Mouse (Mus musculus) liver, embryonic 11.5 days (tissue): ENCODE measurements around the gene Ccdc57. TPM values are rescaled to one million over a fixed set of nuclear protein-coding genes. Genes with fewer than 3 reads are reported as not detected.
A peak's percentile ranks its signal among the peaks of the same experiment; 100 is the strongest.

Experiments
- ATAC-seq: fragments of 200-750 bp; cut with Nextera tagmentation; replicated peaks from 2 replicates; pipeline ENCODE4 v1.8.0; 2017; ENCODE audit warnings: moderate number of reproducible peaks, mild to moderate bottlenecking, moderate TSS enrichment, moderate library complexity; ENCODE audit not compliant: low FRiP score
- DNase-seq: peaks from one replicate; pipeline ENCODE4 v3.0.0-alpha.2; 2017; ENCODE audit warnings: low spot score
- H3K27ac ChIP-seq: fragments of 300-500 bp; sonication (generic); 2 replicates; pipeline ENCODE4 v1.5.1; 2014; ENCODE audit warnings: mild to moderate bottlenecking, low read depth, low read length, control low read depth
- H3K27me3 ChIP-seq: fragments of 300-500 bp; sonication (generic); replicated peaks from 2 replicates; pipeline ENCODE4 v1.6.1; 2014; ENCODE audit warnings: low read length, mixed read lengths; ENCODE audit not compliant: control insufficient read depth, insufficient read depth
- H3K36me3 ChIP-seq: fragments of 300-500 bp; sonication (generic); 2 replicates; pipeline ENCODE4 v1.6.1; 2014; ENCODE audit warnings: mild to moderate bottlenecking, low read length, moderate library complexity, mixed read lengths; ENCODE audit not compliant: control insufficient read depth, insufficient read depth
- H3K4me1 ChIP-seq: fragments of 300-500 bp; sonication (generic); replicated peaks from 2 replicates; pipeline ENCODE4 v1.6.1; 2014; ENCODE audit warnings: low read length, mixed read lengths; ENCODE audit not compliant: control insufficient read depth, insufficient read depth
- H3K4me2 ChIP-seq: fragments of 300-500 bp; sonication (generic); 2 replicates; pipeline ENCODE4 v1.6.1; 2014; ENCODE audit warnings: mild to moderate bottlenecking, control low read depth, moderate library complexity
- H3K4me3 ChIP-seq: fragments of 300-500 bp; sonication (generic); 2 replicates; pipeline ENCODE4 v1.5.1; 2014; ENCODE audit warnings: low read depth, low read length, control low read depth
- H3K9ac ChIP-seq: fragments of 300-500 bp; sonication (generic); 2 replicates; pipeline ENCODE4 v1.6.1; 2014; ENCODE audit warnings: low read depth, low read length, control low read depth
- H3K9me3 ChIP-seq: fragments of 300-500 bp; sonication (generic); 2 replicates; pipeline ENCODE4 v1.6.1; 2016; ENCODE audit warnings: low read length, inconsistent platforms, mixed read lengths; ENCODE audit not compliant: control insufficient read depth
- WGBS: fragments of 180-500 bp; shearing (Covaris S2); extraction: QIAGEN DNeasy Blood & Tissue Kit; methylation state at CpG from one replicate; pipeline ENCODE4 v1.1.7; 2014; 5-methylcytosine and 5-hydroxymethylcytosine counted together
- polyA plus RNA-seq: library from polyadenylated mRNA; unstranded; fragments of >200 nt; fragmentation: Nextera tagmentation; extraction: Ambion mirVana; gene quantifications from 2 replicates; pipeline ENCODE4 v1.2.1, GENCODE M21; 2014

The Ccdc57 gene
- polyA plus RNA-seq, 1 experiment from 2014 or later: 4.7 TPM

DNA sequence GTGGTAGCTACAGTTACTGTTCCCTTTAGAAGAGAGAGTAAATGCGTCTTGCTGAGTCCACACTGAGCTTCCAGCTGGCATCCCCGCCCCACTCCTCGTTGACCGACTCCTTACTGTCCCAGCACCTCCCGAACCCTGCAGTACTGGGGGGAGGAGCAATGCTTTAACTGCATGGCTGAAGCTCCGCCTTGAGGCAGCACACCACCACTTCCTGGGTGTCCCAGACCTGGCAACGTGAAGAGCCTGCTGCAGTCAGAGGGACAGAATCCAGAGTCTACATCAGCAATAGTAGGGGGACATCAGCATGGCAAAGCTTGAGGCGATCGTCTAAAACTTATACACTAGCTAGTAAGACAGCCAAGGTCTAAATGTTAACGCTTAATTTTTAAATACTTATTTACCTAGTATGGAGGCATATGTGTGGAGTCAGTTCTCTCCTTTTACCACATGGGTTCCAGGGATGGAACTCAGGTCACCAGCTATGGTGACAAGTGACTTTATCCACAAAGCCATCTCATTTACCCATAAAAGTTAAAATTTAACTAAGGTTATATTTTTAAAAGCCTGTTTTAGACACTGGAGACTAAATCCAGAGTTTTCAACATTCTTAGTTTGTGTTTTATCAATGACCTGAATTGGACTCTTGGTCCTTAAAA lies 30.1 kb downstream of the Ccdc57 start:
- peaks cover 24% of the 10 kb centered on the region for H3K4me1 ChIP-seq
- H3K4me3 ChIP-seq: no peak overlapping the region
- peak overlapping the region; percentile 24 for H3K4me2 ChIP-seq
- DNase-seq: no peak
- H3K27ac ChIP-seq: peak overlapping the region; percentile 61
- ATAC-seq: peak; percentile 71
- no peaks in the 10 kb centered on the region for H3K27me3 ChIP-seq
- H3K36me3 ChIP-seq: no peaks in the 10 kb centered on the region
- 54% methylated on average over 10 of the region's 10 CpGs for WGBS
- peak overlapping the region; percentile 32 for H3K9ac ChIP-seq
- H3K9me3 ChIP-seq: no peaks in the 10 kb centered on the region

DNA sequence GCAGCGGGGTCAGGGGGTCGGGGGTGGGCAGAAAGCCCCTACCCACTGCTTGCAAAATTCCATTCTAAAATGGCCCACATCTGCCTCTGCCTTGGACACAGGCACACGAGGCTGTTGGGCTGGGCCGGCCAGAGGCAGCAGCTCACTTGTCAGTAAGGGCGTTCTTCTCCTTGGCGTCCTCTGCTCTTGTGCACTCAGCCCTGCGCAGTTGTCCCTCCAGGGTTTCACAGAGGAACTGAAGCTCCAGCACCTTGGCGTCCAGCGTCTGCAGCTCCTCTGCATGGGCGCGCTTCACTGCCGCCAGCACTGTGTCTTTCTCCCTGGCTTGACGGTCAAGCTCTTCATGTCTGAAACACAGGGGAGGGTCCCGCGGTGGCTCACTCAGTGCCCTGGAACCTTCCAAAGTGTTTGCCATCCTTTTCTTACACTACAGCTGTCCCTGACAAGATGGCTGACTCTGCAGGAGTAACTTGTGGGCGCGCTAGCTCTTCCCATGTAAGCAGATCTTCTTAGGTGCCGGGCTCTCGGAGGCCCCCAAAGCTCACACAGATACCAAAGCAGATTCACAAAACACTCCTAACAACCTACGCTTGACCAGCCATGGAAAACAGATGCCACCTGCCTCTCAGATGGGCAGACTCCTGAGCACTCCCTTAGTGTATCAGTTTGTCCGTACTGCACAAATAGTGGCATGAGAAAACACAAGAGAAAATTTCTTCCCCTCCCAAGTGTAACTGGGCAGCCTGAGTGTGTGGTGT lies 30.8 kb downstream of the Ccdc57 start:
- DNase-seq (no peak), ATAC-seq (no peak)
- peak overlapping the region; percentile 24; the same call in 1 of the 2 replicates for H3K4me2 ChIP-seq
- H3K27ac ChIP-seq: peak overlapping the region; percentile 59
- H3K4me3 ChIP-seq: no peak overlapping the region
- WGBS: 81% methylated on average over 21 of the region's 21 CpGs
- no peaks in the 10 kb centered on the region for H3K36me3 ChIP-seq
- H3K9ac ChIP-seq: peak overlapping the region; percentile 31; the same call in 1 of the 2 replicates
- no peaks in the 10 kb centered on the region for H3K27me3 ChIP-seq
- no peaks in the 10 kb centered on the region for H3K9me3 ChIP-seq
- H3K4me1 ChIP-seq: peaks cover 24% of the 10 kb centered on the region

DNA sequence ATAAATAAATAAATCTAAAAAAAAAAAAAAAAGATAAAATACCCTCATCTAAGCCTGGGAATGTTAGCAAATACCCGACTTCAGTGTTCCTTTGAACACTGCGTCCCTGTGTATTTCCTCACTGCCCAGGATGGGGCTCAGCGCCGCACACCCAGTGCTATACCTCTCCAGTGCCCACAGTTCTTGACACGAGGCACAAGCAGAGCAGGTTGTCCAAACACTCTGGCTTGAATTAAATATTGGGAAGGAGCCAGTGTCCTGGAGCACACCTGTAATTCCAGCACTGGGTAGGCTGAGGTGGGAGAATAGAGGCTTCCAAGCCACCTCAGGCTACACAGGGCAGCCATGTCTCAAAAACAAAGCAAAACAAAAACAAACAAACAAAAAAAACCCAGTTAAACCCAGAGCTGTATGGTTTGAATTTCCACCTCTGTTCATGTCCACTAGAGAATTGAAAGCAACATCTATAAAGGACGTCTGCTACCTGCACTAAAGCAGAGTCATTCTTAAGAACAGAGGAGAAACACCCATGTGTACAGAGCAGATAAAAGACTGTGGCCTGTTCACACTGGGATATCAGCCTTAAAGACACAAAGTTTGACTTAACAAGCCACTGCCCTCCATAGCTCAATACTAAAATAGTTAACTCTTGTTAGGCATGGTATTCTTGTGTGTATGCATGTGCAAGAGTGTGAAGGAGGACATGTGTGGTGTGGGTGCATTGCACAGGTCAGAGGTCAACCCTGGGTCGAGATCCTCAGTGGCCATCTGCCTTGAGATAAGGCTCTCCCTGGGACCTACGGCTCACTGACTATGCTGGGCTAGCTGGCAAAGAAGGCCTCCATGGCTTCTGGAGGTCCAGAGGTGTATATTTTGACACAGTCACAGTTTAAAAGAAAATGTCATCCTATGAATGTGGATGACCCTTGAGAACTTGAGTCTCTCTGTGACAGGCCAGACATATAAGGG lies 32.1 kb downstream of the Ccdc57 start:
- ATAC-seq: peak; percentile 89
- Histone ChIP-seq H3K9me3 (no peaks in the 10 kb centered on the region), H3K4me3 (no peak overlapping the region), H3K4me1 (peaks cover 24% of the 10 kb centered on the region), H3K36me3 (no peaks in the 10 kb centered on the region), H3K27ac (peak overlapping the region; percentile 84), H3K27me3 (no peaks in the 10 kb centered on the region), H3K9ac (peak overlapping the region; percentile 36), H3K4me2 (peak overlapping the region; percentile 50)
- peak; percentile 48 for DNase-seq
- WGBS: 63% methylated on average over 8 of the region's 8 CpGs

DNA sequence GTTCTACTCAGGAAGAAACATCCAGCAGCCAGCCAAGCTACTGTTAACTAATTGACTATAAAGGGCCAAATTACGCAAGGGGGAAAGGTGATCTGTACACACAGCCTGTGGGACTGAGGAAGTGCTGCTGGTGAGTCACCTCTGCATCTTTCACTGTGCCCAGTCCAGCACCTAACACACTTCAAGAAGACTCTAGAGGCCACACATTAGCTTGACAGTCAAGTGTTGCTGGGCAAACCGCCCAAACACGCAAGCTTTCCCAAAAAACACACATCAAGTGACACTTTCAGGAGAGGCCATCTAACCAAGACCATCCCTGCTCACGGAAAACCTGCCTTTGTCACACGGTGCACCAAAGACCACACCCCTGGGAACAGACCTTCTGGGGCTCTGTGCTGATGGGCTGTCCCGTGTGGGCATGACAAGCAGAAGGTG lies 34.5 kb downstream of the Ccdc57 start:
- peaks cover 7% of the 10 kb centered on the region for H3K36me3 ChIP-seq
- no peak for DNase-seq
- 82% methylated on average over 6 of the region's 6 CpGs for WGBS
- H3K9me3 ChIP-seq: no peaks in the 10 kb centered on the region
- no peak overlapping the region for H3K27ac ChIP-seq
- H3K27me3 ChIP-seq: no peaks in the 10 kb centered on the region
- H3K4me2 ChIP-seq: no peak overlapping the region
- no peak overlapping the region for H3K4me3 ChIP-seq
- H3K4me1 ChIP-seq: peaks cover 24% of the 10 kb centered on the region
- H3K9ac ChIP-seq: no peak overlapping the region
- no peak for ATAC-seq

DNA sequence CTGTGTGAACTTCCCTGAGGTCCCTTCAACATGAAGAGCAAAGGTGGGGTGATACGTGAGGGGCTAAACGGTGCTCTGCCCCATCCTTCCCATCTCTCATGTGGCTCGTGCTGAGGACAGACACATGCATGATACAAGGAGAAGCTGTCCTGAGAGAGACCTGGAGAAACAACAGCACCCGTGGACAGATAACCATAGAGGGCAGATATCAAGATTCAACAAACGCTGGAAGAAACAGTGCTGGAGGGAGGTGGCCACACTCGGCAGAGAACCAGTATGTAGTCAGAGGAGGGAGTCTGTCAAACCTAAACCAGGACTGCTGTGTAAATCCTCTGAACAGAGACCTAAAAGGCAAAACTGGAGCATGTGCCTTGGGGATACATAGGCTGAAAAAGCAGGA lies 37.2 kb downstream of the Ccdc57 start:
- H3K4me2 ChIP-seq: no peak overlapping the region

DNA sequence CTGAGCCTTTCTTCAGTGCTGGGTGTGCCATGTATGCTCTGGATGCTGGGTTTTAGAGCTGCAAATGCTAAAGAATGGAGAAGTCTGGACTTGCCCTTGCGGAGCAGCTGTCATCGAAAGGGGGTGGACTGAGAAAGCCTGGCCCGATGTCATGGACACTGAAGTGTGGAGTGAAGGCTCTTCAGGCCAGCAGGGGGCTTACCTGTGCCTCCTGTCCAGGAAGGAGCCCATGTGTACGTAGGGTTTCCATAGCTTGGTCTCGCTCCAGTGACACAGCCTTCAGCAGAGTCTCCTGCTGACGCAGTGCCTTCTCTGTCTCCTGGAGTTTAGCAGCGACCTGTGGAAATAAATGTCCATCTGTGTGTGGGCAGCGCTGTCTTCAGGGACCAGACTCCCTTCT lies 38.3 kb downstream of the Ccdc57 start:
- DNase-seq: no peak
- 93% methylated on average over 8 of the region's 8 CpGs for WGBS
- no peaks in the 10 kb centered on the region for H3K27me3 ChIP-seq
- peaks cover 11% of the 10 kb centered on the region for H3K36me3 ChIP-seq
- no peaks in the 10 kb centered on the region for H3K9me3 ChIP-seq
- no peak overlapping the region for H3K9ac ChIP-seq
- no peak for ATAC-seq
- peaks cover 4% of the 10 kb centered on the region; the same call in 1 of the 2 replicates for H3K4me1 ChIP-seq
- H3K27ac ChIP-seq: no peak overlapping the region
- H3K4me3 ChIP-seq: no peak overlapping the region
- H3K4me2 ChIP-seq: no peak overlapping the region

More for the DNA sequence above, 37.2 kb downstream of the Ccdc57 start:
- Histone ChIP-seq H3K4me1 (peaks cover 4% of the 10 kb centered on the region; the same call in 1 of the 2 replicates), H3K27ac (peak overlapping the region; percentile 32; the same call in 1 of the 2 replicates), H3K27me3 (no peaks in the 10 kb centered on the region), H3K4me3 (no peak overlapping the region), H3K36me3 (peaks cover 11% of the 10 kb centered on the region), H3K9ac (no peak overlapping the region), H3K9me3 (no peaks in the 10 kb centered on the region)
- DNase-seq: no peak
- peak; percentile 83 for ATAC-seq
- 60% methylated on average over 6 of the region's 6 CpGs for WGBS

DNA sequence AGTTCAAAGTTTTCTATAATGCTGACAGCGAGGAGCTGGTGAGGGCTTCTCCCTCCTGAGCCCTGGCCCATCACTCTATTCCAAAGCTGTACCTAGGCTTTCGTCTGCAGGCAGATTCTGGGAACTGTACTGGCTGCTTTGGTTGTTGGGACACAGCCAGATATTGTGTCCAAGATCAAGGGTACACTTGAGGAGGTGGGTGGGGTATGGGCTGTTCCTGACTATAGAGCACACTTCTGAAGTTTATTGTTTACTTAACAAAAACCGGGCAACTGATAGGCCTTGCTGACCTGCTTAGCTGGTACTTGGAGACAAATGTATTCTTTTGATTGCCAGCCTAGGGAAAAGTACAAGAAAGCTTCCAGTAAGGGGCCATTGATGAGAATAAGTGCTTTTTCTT lies 43.5 kb downstream of the Ccdc57 start:
- no peaks in the 10 kb centered on the region for H3K27me3 ChIP-seq
- H3K4me1 ChIP-seq: no peaks in the 10 kb centered on the region
- peaks cover 11% of the 10 kb centered on the region for H3K36me3 ChIP-seq
- H3K4me2 ChIP-seq: no peak overlapping the region
- H3K27ac ChIP-seq: no peak overlapping the region
- 77% methylated on average over 3 of the region's 3 CpGs for WGBS
- DNase-seq (no peak), ATAC-seq (no peak)
- H3K4me3 ChIP-seq: no peak overlapping the region
- H3K9ac ChIP-seq: no peak overlapping the region
- H3K9me3 ChIP-seq: peaks cover 3% of the 10 kb centered on the region; the same call in 1 of the 2 replicates

DNA sequence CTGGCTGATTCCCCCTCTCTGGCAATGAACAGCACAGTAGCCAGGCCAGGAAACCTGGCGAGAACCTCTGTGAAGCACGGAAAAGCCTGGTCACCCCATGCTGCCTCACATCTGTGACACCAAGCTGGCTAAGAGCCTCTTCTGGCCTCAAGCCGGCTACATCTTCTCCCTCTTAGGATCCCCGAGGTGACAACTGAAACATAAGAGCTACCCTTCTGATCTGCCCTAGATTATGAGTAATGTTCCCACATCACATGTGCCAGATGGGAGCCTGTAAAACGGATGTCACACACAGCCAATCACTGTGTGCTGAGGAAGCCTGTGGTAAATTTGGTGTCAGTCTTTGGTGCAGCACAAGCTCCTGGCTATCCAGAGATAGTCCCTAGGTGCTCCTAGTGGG lies 44.0 kb downstream of the Ccdc57 start:
- ATAC-seq (no peak), DNase-seq (no peak)
- Histone ChIP-seq H3K4me3 (no peak overlapping the region), H3K9me3 (peaks cover 3% of the 10 kb centered on the region; the same call in 1 of the 2 replicates), H3K9ac (no peak overlapping the region), H3K27ac (no peak overlapping the region), H3K4me1 (no peaks in the 10 kb centered on the region), H3K36me3 (peaks cover 11% of the 10 kb centered on the region; the same call in 1 of the 2 replicates), H3K4me2 (no peak overlapping the region), H3K27me3 (no peaks in the 10 kb centered on the region)
- WGBS: 80% methylated on average over 5 of the region's 5 CpGs
